Mouse (Mus musculus): ENCODE data around the gene Rfx7. TPM values are rescaled to one million over a fixed set of nuclear protein-coding genes. Genes with fewer than 3 reads are reported as not detected.

The Rfx7 gene
- 0.73 and 1.3 TPM in 2 replicates for polyA plus RNA-seq (2012; rRNA removed)

DNA sequence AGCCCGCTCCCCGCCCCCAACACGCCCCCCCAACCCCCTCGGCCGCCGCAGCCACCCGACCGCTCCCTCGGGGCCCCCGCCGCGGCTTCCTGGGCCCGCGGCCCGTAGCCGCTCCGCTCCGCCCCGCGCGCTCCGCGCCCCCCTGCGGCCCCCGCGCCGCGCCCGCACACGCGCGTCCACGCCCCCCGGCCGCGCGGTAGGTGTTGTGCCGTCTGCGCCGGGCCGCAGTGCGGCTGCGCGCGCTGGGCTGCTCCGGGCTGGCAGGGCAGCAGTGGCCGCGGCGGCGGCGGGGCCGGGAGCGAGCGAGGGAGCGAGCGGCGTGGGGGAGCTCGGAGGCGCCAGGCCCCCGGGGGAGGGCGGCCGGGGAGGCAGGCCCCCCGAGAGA is at the start of gene Rfx7:
Gene Rfx7 (plus strand): TSS at position 245 of the 385 bp plus-strand sequence.

DNA sequence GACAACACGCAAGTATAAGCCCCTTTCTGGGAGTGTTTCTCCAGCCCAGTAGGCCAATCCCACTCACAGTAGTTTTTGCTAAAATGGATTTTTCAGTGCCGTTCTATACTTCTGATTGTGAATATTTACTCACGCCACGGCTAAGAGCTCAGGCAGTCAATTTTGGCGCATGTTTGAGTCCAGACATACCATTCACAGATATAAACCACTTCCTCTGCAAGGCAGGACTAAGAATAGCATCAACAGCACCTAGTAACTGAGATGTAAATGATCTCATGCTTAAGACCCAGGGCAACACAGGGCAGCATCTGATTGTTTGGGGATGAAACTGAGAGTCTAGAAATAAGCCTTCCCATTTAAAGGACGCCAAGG is 39.9 kb upstream of the Rfx7 start, which contains the start of gene Tex9:
Gene Tex9 (minus strand): TSS at position 19 of the 372 bp plus-strand sequence.

DNA sequence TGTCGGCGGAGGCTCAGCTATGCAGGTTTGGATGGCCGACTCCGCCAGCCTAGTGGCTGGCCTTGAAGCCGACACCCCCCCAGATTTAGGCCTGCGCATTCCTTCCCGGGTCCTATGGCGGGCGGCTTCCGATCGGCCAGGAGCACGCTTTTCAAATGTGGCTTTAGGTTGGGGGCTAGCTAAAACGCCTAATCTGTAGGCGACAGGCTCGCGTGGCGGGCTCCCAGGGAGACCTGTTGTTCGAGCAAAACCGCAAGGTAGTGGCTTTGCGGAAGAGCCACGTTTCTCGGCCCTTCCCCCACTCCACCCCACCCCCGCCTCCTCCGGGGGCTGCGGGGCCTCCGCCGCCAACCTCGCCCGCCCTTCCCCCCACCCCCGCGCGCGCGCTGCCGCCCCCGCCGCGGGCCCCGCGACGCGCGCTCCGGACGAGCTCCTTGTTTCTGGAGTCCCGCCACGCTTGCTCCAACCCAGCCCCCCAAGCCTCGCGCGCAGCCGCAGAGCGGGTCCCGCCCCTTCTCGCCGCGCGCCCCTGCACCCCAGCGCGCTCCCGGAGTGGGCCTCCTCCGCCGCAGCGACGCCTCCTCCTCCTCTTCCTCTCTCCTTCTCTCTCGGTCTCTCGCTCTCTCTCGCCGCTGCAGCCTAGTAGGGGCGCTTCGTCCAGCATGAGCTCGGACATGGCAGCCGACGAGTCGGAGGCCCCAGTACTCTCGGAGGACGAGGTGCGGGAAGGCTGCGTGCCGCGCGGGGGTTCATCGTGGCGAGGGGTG is 130.0 kb downstream of the Rfx7 start, which contains the start of gene Nedd4:
Gene Nedd4 (plus strand): TSS at position 452 of the 767 bp plus-strand sequence.

Other genes with a start within 250 kb of the Rfx7 start
- gene Mns1, start 94.2 kb upstream of the Rfx7 start, polyA plus RNA-seq (2012; rRNA removed), result 0.02 and 0.04 TPM in 2 replicates
- 0.18 and 1.0 TPM in 2 replicates for gene Tex9, start 40.0 kb upstream of the Rfx7 start, polyA plus RNA-seq (2012; rRNA removed)
- gene Nedd4, start 130.1 kb downstream of the Rfx7 start, polyA plus RNA-seq (2012; rRNA removed), result 19.7 and 34.5 TPM in 2 replicates